Mouse (Mus musculus) cerebellum, adult (tissue): ENCODE results near the gene Lingo2.

Source experiments
- ATAC-seq: cut with Nextera tagmentation; 2 replicates; pipeline ENCODE4 v1.9.2; 2017; ENCODE audit warnings: mild to moderate bottlenecking, moderate library complexity, mixed read lengths; ENCODE audit not compliant: insufficient number of reproducible peaks, low FRiP score, low TSS enrichment

The Lingo2 gene

GRCm38 (mm10) chr4:36951150-36951954 lies at the start of gene Lingo2:
TSS of gene Lingo2 (minus strand) at chr4:36951747.
- no peak for ATAC-seq

GRCm38 (mm10) chr4:36973358-36973757 lies 21.8 kb upstream of the Lingo2 start:
- ATAC-seq, result no peak

- ATAC-seq, result no peak
Observed at GRCm38 (mm10) chr4:36952431-36953429, 1.2 kb upstream of the Lingo2 start.

- ATAC-seq, result no peak
Observed at GRCm38 (mm10) chr4:36951955-36952215, 338 bp upstream of the Lingo2 start.

GRCm38 (mm10) chr4:36950790-36951149 lies 777 bp downstream of the Lingo2 start:
- no peak for ATAC-seq

- ATAC-seq, result peak; percentile 63; the same call in 1 of the 2 replicates
Observed at GRCm38 (mm10) chr4:36950021-36950751, 1.4 kb downstream of the Lingo2 start.

GRCm38 (mm10) chr4:36890810-36891209 lies 60.7 kb downstream of the Lingo2 start:
- no peak for ATAC-seq

- no peak for ATAC-seq
Observed at GRCm38 (mm10) chr4:36890365-36890764, 61.2 kb downstream of the Lingo2 start.

GRCm38 (mm10) chr4:36874781-36875180 lies 76.8 kb downstream of the Lingo2 start:
- no peak for ATAC-seq

- no peak for ATAC-seq
Observed at GRCm38 (mm10) chr4:36824982-36825381, 126.6 kb downstream of the Lingo2 start.

GRCm38 (mm10) chr4:36821914-36822313 lies 129.6 kb downstream of the Lingo2 start:
- no peak for ATAC-seq

GRCm38 (mm10) chr4:36775088-36775487 lies 176.5 kb downstream of the Lingo2 start:
- ATAC-seq, result no peak

GRCm38 (mm10) chr4:36730691-36731090 lies 220.9 kb downstream of the Lingo2 start:
- ATAC-seq, result no peak

- ATAC-seq, result no peak
Observed at GRCm38 (mm10) chr4:36716411-36716810, 235.1 kb downstream of the Lingo2 start.

GRCm38 (mm10) chr4:36698888-36699287 lies 252.7 kb downstream of the Lingo2 start:
- ATAC-seq, result no peak

GRCm38 (mm10) chr4:36696810-36697209 lies 254.7 kb downstream of the Lingo2 start:
- ATAC-seq, result no peak

- ATAC-seq, result no peak
Observed at GRCm38 (mm10) chr4:36659920-36660319, 291.6 kb downstream of the Lingo2 start.

GRCm38 (mm10) chr4:36647753-36648152 lies 303.8 kb downstream of the Lingo2 start:
- no peak for ATAC-seq

GRCm38 (mm10) chr4:36635666-36636065 lies 315.9 kb downstream of the Lingo2 start:
- ATAC-seq, result no peak

- ATAC-seq, result no peak
Observed at GRCm38 (mm10) chr4:36576801-36577200, 374.7 kb downstream of the Lingo2 start.

- no peak for ATAC-seq
Observed at GRCm38 (mm10) chr4:36576256-36576655, 375.3 kb downstream of the Lingo2 start.
